Comparison of ENCODE assay signal across 9 mouse cellular contexts in genomic region chr2:152155414-152156208, GRCm38 (mm10). TPM values are rescaled to one million over a fixed set of nuclear protein-coding genes. Genes with fewer than 3 reads are reported as not detected.
DNase-seq lines count a peak whose midpoint lies in the region; ATAC-seq lines count a peak whose summit lies in the region.
"Had no signal": no experiment of that assay in that cellular context is flagged by ENCODE, and none has a peak within 500 bp of the region (broad histone marks: within the 10 kb centered on the region; RNA-seq: fewer than 3 reads in every experiment).

No protein-coding gene starts in this region.

- ATAC-seq in forebrain, embryonic 11.5 days (replicated peaks; ENCODE audit: low FRiP score): no peak; the same call in 1 of the 2 replicates
- ATAC-seq in forebrain, embryonic 13.5 days: no peak
- ATAC-seq in kidney, embryonic 14.5 days (ENCODE audit: low FRiP score, low TSS enrichment): peak; percentile 60; the same call in 1 of the 2 replicates
- no peak for ATAC-seq in monocyte, adult 5-6 weeks (replicated peaks; ENCODE audit: insufficient number of reproducible peaks, low FRiP score, low TSS enrichment, poor library complexity, severe bottlenecking)

- H3K4me2 ChIP-seq in forebrain, embryonic 11.5 days (ENCODE audit: low read depth, low read length, severe bottlenecking): no peak overlapping the region
- no peak overlapping the region for H3K4me2 ChIP-seq in forebrain, embryonic 13.5 days
- H3K4me2 ChIP-seq in kidney, embryonic 14.5 days (replicated peaks; ENCODE audit: low read depth, low read length): no peak overlapping the region

- no peak overlapping the region for H3K9ac ChIP-seq in forebrain, embryonic 11.5 days (ENCODE audit: low read length)
- no peak overlapping the region for H3K9ac ChIP-seq in forebrain, embryonic 13.5 days
- no peak overlapping the region for H3K9ac ChIP-seq in kidney, embryonic 14.5 days (ENCODE audit: low read depth, low read length)

- 53% methylated on average over 7 of the region's 7 CpGs for WGBS in forebrain, embryonic 11.5 days
- 40% methylated on average over 7 of the region's 7 CpGs for WGBS in forebrain, embryonic 13.5 days
- WGBS in kidney, embryonic 14.5 days: 47% methylated on average over 7 of the region's 7 CpGs

- intact Hi-C loops in gastrocnemius, postnatal 36 days (cut with DNase I): no loop called here

- H3K4me3 ChIP-seq in forebrain, embryonic 11.5 days (ENCODE audit: low read depth, low read length): no peak overlapping the region
- H3K4me3 ChIP-seq in forebrain, embryonic 13.5 days: no peak overlapping the region
- no peak overlapping the region for H3K4me3 ChIP-seq in kidney, embryonic 14.5 days (ENCODE audit: low read length)

- no peaks in the 10 kb centered on the region for H3K9me3 ChIP-seq in forebrain, embryonic 11.5 days (ENCODE audit: control insufficient read depth, low read length)
- no peaks in the 10 kb centered on the region for H3K9me3 ChIP-seq in forebrain, embryonic 13.5 days (replicated peaks)
- H3K9me3 ChIP-seq in kidney, embryonic 14.5 days (ENCODE audit: control insufficient read depth, low read length): no peaks in the 10 kb centered on the region

- H3K27ac ChIP-seq in forebrain, embryonic 11.5 days (ENCODE audit: low read depth, low read length): no peak overlapping the region
- H3K27ac ChIP-seq in forebrain, embryonic 13.5 days: no peak overlapping the region
- H3K27ac ChIP-seq in kidney, embryonic 14.5 days (ENCODE audit: low read depth, low read length): no peak overlapping the region

- no peaks in the 10 kb centered on the region for H3K4me1 ChIP-seq in forebrain, embryonic 11.5 days (replicated peaks; ENCODE audit: control insufficient read depth, insufficient read depth, low read length)
- peaks cover 11% of the 10 kb centered on the region for H3K4me1 ChIP-seq in forebrain, embryonic 13.5 days
- H3K4me1 ChIP-seq in kidney, embryonic 14.5 days (ENCODE audit: control insufficient read depth, insufficient read depth, low read length): no peaks in the 10 kb centered on the region

- no peaks in the 10 kb centered on the region for H3K36me3 ChIP-seq in forebrain, embryonic 11.5 days (ENCODE audit: control insufficient read depth, insufficient read depth, low read length)
- no peaks in the 10 kb centered on the region for H3K36me3 ChIP-seq in forebrain, embryonic 13.5 days (ENCODE audit: poor library complexity, severe bottlenecking)
- H3K36me3 ChIP-seq in kidney, embryonic 14.5 days (ENCODE audit: control insufficient read depth, insufficient read depth, low read length): no peaks in the 10 kb centered on the region

- no peaks in the 10 kb centered on the region for H3K27me3 ChIP-seq in forebrain, embryonic 11.5 days (ENCODE audit: control insufficient read depth, insufficient read depth, low read length)
- H3K27me3 ChIP-seq in forebrain, embryonic 13.5 days: no peaks in the 10 kb centered on the region
- H3K27me3 ChIP-seq in kidney, embryonic 14.5 days (ENCODE audit: control insufficient read depth, insufficient read depth, low read length): no peaks in the 10 kb centered on the region

- peak; percentile 61 for DNase-seq in forebrain, embryonic 11.5 days (ENCODE audit: low spot score)
- peak; percentile 22 for DNase-seq in MN1 (ENCODE audit: low spot score)
- DNase-seq in gastrocnemius, postnatal 36 days: peak; percentile 72 to 81
- DNase-seq in retina, embryonic 14.5 days (ENCODE audit: low spot score): no peak
- no peak for DNase-seq in cerebellum, adult 11-12 months

RNA-seq across cellular contexts. Expression of gene Tcf15, which starts 12.2 kb away (rescaled TPM):
- polyA plus RNA-seq in forebrain, embryonic 11.5 days (2014; fragmentation: Nextera tagmentation; extraction: Ambion mirVana): 3.4 and 3.5 TPM in 2 replicates
- polyA plus RNA-seq in forebrain, embryonic 13.5 days (2015; fragmentation: Nextera tagmentation; extraction: Ambion mirVana): 1.4 and 1.8 TPM in 2 replicates
- total RNA-seq in gastrocnemius, postnatal 36 days (2021): 10 to 100 TPM; 15.7 to 17.4 TPM
- 18.2 and 19.2 TPM in 2 replicates for polyA plus RNA-seq in kidney, embryonic 14.5 days (2014; fragmentation: Nextera tagmentation; extraction: Ambion mirVana)
- not detected in 3 replicates for total RNA-seq in monocyte, adult 5-6 weeks (2017)
- polyA plus RNA-seq: C2C12 had no signal

RNA-seq across cellular contexts. Expression of gene Srxn1, which starts 50.3 kb away (rescaled TPM):
- 14.3 and 15.0 TPM in 2 replicates for polyA plus RNA-seq in forebrain, embryonic 11.5 days (2014; fragmentation: Nextera tagmentation; extraction: Ambion mirVana)
- 10.3 and 10.7 TPM in 2 replicates for polyA plus RNA-seq in forebrain, embryonic 13.5 days (2015; fragmentation: Nextera tagmentation; extraction: Ambion mirVana)
- 10 to 100 TPM; 21.3 to 21.5 TPM for total RNA-seq in gastrocnemius, postnatal 36 days (2021)
- 4.7 and 9.5 TPM in 2 replicates for polyA plus RNA-seq in kidney, embryonic 14.5 days (2014; fragmentation: Nextera tagmentation; extraction: Ambion mirVana)
- total RNA-seq in monocyte, adult 5-6 weeks (2017): 14.1 to 28.0 TPM (median 16.1 TPM) in 3 replicates

Comparison
In these comparisons a context has a peak if more than half of its experiments do, and no peak if none do; other contexts are left out.
1. DNase-seq: peak in forebrain, embryonic 11.5 days (single experiment), MN1 (single experiment) and gastrocnemius, postnatal 36 days (2 of 2); none in retina, embryonic 14.5 days (single experiment) and cerebellum, adult 11-12 months (single experiment).